Mouse (Mus musculus) heart, postnatal 36 days (tissue): ENCODE measurements around the gene Hnrnpa3. TPM values are rescaled to one million over a fixed set of nuclear protein-coding genes. Genes with fewer than 3 reads are reported as not detected.
"Not testable (repeated sequence)": the region's sequence is repeated elsewhere in the genome, so short reads cannot be mapped to it uniquely, and the experiment has no call there.

Source experiments
- DNase-seq, 2 experiments: peaks; one replicate each; pipeline ENCODE4 v3.0.0; 2021 to 2022
- intact Hi-C: fragments of 180-260 bp; cut with DNase I; formaldehyde crosslinking; loops from one replicate; pipeline ENCODE4 v1.15.1; 2025
- total RNA-seq, 2 experiments: library from RNA; stranded (reverse); gene quantifications; 2 replicates each; pipeline ENCODE4 v1.2.3; 2021

The Hnrnpa3 gene
- total RNA-seq, 2 experiments from 2014 or later, result 137 to 165 TPM

DNA sequence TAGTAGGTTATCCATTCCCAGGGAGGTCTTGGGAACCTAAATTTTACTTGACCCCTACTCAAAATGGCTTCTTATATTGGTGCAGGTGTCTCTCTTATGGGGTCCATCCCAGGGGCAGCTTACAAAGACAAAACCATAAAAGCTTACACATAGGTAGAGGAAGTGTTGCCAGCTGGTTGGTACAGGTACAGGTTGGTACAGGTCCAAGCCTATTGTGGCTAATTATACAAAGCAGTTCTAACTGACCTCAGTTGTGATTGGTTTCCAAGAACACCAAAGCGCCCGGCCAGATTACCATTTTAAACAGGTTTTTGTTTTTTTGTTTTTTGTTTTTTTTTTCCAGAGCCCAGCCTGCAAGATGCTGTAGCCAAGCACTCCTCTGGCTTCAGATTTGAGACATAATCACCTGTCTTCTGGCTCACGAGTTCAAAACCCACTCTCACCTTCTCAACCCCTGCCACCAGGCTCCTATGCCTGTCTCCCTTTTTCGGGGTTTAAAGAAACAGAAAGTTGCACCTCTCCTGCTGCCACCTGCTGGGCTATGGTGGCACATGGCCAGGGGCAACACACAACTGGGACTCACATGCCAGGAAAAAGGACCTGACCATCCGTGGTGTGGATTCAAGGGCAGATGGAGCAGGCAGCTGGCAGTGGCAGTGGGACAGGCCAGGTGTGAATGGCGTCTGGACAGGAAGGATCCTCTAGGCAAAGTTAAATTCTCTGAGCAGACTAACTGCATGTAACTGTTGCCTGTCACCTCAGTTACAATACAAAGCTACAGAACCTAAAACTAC lies 22.6 kb upstream of the Hnrnpa3 start:
- peak in 1 of 2 experiments; percentile 22 for DNase-seq

DNA sequence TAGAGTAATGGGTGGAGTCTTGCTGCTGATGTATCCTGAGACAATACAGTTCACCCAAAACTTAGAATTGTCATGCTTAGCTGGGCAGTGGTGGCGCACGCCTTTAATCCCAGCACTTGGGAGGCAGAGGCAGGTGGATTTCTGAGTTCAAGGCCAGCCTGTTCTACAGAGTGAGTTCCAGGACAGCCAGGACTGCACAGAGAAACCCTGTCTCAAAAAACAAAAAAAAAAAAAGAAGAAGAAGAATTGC lies 22.1 kb upstream of the Hnrnpa3 start:
- DNase-seq, intact Hi-C loops: not testable (repeated sequence)

More for the DNA sequence above, 22.6 kb upstream of the Hnrnpa3 start:
- intact Hi-C loops, result no loop called here

DNA sequence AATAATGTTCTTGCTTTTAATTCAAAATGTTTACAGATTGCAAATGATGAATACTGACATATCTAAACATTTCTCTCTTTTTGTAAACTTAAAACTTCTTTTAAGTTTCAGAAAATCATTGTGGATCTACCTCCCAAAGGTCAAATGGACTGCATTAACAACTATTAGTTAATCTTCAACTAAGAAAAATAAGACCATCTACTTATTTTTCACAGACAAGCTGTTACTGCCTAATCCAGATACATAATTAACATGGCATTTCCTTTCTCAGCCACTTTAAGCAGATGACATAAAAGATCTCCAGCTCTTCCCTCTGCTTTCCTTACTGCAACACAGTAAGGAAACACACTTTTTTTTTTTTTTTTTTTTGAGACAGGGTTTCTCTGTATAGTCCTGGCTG lies 21.7 kb upstream of the Hnrnpa3 start:
- intact Hi-C loops, result no loop called here
- DNase-seq, result no peak

DNA sequence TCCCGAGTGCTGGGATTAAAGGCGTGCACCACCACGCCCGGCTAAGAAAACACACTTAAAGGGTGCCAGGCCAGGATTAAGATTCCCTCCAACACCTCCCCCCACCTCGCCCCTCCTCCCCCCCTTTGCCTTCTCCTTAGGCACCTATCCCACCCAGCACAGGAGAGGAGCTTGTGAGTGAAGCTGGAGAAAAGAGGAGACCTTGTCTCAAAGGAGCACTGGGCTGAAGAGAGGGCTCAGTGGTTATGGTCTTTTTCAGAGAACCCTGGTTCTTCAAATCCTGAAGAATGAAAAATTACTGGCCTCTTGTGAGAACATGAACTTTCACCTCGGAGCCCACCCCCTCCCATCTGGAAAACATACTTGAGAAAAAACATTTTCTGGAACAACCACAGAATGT lies 21.2 kb upstream of the Hnrnpa3 start:
- DNase-seq, intact Hi-C loops: not testable (repeated sequence)

DNA sequence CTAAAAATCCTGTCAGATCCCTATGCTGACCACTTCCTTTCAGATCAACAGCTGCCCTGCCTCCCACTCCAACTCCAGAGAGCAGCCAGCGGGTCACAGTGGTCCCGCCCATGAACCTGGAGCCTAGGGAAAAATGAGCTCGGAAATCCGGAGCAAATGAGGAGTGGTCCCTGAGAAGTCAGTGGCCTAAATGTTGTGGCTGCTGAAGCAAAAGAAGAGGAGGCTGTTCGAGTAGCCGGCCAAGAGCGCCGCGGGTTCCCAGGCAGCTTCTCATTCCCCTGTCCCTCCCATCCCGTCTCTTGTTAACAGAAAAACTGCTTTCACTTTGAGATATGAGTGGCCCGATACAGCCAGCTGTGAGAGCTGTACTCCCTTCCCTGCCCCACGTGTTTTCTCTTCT lies 19.5 kb upstream of the Hnrnpa3 start:
- peak in 1 of 2 experiments; percentile 49 for DNase-seq
- intact Hi-C loops, result not testable (repeated sequence)

DNA sequence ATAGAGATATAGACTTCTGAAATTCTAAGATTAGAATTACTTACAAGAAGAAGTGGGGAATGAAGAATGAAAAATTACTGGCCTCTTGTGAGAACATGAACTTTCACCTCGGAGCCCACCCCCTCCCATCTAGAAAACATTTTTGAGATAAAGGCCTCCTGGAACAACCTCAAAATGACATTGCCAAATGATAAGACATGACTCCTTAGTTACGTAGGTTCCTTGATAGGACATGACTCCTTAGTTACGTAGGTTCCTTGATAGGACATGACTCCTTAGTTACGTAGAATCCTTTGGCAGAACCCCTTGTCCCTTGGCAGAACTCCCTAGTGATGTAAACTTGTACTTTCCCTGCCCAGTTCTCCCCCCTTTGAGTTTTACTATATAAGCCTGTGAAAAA lies 16.7 kb upstream of the Hnrnpa3 start:
- intact Hi-C loops, DNase-seq: not testable (repeated sequence)

DNA sequence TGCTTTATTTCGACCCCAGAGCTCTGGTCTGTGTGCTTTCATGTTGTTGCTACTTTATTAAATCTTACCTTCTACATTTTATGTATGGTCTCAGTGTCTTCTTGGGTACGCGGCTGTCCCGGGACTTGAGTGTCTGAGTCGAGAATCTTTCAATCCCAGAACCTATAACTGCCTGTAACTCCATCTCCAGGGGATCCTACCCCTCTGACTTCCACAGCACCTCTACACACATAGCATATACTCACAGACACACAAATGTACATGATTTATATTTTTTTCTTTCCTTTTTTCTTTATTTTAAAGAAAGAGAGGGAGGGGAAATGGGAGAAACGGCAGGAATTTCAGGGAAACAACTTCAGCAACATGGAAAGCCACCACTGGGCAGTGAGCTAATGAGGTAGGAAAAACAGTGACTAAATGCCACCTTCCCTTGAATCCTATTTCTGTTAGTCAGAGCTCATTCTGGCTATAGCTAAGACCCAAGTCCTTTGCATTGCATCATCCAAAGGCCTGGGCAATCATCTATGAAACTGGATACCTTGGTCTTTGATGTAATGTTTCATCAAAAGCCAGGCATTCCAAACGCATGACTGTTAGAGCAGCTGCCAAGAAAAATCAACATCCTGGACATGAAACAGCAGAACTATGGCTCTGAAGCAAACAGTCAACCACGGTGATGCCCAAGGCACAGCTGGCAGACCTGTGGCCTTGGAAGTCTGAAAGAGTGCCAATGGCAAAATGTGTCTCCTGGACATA lies 16.1 kb upstream of the Hnrnpa3 start:
- intact Hi-C loops, result no loop called here

DNA sequence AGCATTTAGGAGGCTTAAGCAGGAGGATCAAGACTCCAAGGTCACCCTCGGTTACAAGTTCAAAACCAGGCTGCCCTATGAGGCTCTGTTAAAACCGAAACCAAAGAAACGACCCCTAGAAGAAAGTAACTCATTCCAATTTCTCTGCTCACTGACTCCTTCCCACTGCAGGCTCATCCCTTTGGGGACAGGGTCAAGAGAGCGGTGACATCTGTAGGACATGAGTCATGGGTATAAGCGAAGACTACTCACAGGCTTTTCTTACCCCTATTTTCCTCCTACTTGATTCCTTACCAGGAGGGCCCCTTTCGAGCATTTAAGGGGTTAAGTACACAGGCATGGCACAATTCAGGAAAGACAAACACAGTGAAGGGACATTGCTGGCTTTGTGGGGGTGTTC lies 15.1 kb upstream of the Hnrnpa3 start:
- intact Hi-C loops, result no loop called here
- DNase-seq, result no peak

More for the DNA sequence above, 16.1 kb upstream of the Hnrnpa3 start:
- DNase-seq, result peak; percentile 20 to 38

DNA sequence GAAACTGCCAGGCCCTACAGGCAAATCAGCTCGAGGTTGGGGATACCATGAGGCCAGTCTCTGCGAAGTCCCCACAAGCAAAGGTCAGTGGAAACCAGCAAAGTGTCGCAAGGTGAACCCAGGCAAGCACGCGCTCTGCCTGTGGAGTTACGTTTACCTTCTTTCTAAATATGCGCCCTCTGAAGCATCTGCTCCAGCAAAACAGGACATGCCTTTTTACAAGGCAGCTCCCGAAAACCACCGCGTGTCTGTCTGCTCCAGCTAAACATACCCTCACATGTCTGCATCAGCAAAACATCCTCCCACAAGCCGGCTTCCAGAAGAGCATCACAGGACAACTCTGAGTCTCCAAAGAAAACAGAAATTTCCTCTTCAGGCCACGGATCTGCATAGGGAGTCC lies 13.8 kb upstream of the Hnrnpa3 start:
- DNase-seq, result no peak
- intact Hi-C loops, result no loop called here

DNA sequence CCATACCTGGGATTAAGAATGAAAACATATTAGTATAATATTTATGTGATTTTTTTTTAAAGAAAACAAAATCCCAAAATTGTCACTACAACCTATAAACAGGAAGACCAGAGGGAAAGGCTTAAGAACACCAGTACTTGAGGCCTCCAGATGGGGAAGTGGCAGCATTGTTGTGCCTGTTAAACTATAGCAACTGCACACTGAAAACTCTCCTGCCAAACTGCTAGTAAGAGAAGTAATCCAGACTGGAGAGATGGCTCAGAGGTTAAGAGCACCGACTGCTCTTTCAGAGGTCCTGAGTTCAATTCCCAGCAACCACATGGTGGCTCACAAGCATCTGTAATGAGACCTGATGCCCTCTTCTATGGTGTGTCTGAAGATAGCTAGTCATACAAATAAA lies 8.6 kb upstream of the Hnrnpa3 start:
- intact Hi-C loops, result no loop called here
- no peak for DNase-seq

DNA sequence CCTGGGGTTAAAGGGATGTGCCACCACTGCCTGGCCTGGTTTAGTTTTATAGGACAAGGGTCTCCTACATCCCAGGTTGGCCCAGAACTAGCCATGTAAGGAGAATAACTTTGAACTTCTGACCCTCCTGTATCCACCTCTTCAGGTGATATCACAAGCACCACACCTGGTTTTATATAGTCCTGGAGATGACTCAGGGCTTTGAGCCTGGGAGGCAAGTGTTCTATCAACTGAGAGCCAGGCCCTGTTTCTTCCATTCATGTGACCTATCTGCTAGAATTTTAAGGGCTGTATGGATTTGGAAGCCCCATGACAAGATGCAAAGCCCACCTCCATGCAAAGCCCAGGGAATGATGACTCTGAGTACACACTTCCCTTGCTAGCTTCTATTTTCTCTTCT lies 5.9 kb upstream of the Hnrnpa3 start:
- intact Hi-C loops, result no loop called here
- DNase-seq, result no peak

DNA sequence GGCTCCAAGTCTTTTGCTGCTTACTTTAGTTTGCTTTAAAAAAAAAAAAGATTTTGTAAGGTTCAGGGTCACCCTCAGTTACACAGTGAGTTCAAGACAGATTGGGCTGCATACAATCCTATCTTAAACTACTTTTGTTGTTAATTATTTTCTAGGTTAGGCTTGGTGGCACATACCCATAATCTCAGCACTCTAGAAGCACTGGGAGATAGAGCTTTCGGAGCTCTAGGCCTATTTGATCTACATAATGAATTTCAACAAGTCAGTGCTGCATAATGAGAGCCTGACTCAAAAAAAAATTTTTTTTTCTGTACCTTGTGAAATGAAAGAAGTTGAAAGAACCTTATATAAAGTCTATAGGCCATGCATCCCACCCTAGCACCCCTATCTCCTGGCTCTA lies 4.4 kb upstream of the Hnrnpa3 start:
- no peak for DNase-seq
- intact Hi-C loops, result no loop called here

DNA sequence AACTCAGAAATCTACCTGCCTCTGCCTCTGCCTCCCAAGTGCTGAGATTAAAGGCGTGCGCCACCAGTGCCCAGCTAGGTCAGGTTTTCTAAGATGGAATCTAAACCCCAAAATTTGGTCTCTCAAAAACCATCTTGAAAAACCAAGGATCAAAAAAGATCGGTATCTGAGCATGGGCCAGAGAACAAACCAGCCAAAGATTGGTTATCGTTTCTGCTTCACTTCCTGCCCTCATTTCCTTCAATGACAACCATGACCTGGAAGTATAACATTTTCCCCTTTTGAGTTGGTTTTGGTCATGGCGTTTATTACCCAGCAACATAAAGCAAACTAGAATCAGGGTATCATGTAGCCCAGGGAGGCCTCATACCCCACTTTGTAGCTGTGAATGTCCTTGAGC lies 2.1 kb upstream of the Hnrnpa3 start:
- intact Hi-C loops, result no loop called here
- DNase-seq, result no peak

DNA sequence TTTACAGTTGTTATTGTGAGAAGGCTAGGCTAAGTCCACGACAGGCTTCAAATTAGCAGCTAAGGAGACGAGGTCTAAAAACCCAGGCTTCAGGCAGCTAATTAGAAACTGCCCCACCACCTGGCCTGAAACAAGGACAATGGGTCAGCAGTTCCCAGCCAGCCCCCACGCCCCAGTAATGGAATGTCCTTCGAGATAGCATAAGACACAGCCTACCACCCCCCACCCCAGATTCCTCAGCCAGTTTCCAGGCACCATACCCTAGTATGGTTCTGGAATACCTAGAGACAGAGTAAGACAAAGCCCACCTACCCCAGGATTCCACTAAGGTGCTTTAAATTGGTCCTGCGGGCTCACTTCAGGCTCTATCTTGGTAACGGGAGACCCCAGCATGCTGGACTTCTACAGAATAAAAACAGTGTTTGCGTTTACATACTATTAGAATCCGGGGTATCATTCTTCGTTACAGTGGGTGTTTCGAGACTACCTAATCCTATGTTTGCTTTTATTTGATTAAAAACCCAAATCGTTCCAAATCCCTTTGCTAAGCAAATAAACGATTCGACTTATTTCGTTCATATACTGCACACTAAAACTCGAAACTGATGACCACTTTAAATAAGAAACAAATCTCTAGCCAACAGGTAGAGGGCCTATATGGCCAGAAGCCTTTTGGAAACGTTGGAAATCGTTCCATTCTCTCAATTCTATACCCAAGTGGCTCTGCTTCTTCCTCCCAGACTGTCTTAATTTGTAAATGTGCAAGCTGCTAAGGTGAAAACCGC lies 962 bp upstream of the Hnrnpa3 start:
- DNase-seq, result no peak
- intact Hi-C loops, result loop anchor here (2.0 kb wide), 2 partner anchors 43 to 123 kb away; no protein-coding TSS in a partner anchor

DNA sequence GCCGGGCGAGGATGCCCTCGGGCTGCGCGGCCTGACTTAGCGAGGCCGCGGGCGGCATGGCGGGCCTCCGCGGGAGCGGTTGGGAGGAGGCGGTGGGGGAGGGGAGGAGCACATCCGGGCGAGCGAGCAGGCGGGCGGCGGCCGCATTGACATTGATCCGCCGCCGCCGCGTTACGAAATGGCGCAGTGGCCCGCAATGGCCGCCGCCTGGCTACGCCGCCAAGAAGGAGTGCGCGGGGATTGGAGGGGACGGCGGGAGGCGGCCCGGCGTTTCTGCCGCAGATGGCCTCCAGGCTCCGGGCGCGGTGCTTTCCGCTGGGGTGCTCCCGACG lies 534 bp downstream of the Hnrnpa3 start:
- intact Hi-C loops, result loop anchor here (1.0 to 2.0 kb wide), 3 partner anchors 45 to 121 kb away; partner anchors contain the start of gene Nfe2l2

DNA sequence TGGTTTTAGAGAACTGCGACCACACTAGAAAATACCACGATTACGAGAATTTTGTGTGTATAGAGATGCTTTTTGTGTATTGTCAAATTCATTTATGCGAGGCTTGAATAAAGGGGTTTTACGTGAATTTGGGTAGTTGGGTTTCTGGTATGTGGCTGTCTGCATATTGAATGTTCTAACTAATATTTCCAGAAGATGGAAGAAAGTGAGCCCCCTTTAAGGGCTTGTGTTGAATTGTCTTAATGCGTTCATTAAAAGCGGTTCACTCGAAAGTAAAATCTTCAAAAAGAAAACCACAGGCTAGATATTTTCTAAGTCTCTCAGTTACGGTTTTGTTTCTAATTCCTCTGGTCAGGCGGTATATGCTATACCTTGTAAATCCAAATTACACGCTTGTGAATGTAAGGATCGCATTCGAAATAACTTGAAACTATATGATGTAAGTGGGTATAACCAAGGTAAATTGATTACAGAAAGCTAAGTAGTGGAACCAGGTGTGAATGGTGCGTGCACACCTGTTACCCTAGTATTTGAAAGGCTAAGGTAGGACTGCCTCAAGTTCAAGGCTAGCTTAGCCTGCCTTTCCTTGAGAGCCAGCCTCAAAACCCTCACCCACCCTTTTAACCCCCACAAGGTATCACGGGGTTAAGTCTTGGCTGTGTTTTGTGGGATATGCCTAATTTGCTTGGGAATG lies 1.3 kb downstream of the Hnrnpa3 start:
- intact Hi-C loops, result no loop called here

More for the DNA sequence above, 534 bp downstream of the Hnrnpa3 start:
- DNase-seq, result peak; percentile 92 to 97

DNA sequence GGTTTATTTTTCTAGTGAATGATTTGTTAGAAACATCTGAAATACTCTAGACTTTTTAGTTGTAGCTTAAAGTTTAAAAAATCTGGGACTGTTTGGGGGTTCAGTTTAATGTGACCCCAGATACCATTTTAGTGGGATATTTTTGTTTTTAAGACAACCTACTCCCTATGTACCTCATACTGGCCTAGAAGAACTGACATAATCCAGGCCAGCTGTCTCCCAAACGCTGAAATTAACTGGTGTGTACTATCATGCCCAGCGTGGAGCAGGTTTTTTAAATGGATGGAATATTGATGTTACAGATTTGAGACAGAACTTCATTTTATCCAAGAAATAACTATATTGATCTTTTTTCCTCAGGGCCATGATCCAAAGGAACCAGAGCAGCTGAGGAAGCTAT lies 2.0 kb downstream of the Hnrnpa3 start:
- no peak for DNase-seq
- intact Hi-C loops, result no loop called here

More for the DNA sequence above, 1.3 kb downstream of the Hnrnpa3 start:
- no peak for DNase-seq

DNA sequence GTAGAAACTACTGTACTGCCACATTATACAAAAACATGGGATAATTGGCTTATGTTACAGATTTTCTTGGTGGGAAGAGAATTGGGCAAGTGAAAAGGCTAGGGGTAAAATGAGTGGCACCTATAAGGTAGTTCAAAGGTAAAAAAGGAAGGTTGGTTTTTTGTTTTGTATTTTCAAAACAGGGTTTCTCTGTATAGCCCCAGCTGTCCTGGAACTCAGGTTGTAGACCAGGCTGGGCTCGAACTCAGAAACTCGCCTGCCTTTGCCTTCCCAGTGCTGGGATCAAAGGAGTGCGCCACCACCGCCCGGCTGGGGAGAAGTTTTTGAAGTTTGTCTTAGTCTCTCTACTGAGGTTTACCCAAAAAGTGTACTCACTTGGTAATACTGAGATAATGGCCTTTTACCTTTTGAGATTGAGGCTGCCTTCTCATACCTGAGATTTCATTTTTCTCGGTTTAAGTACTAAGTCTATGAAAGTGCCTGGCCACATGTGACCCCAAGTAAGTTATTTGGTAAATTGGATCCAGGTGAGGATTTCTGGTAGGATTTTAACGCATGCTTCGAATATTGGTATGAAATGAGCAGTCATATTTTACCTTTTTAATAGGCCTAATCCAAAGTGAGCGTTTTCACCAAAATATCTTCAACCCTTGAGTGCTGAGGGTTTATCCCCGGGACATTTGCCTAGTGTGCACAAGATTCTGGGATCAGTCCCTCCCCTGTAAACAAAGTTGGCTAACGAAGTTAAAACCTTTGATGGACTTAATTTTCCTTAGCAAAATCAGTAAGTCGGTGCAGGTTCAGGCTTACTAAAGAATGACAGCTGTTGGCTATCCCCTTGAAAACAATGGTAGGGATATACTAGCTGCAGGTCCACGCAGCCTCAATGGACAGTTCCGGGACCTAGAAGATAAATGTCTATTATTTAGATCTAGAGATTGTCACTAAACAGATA lies 10.7 kb downstream of the Hnrnpa3 start:
- intact Hi-C loops, result no loop called here
- no peak for DNase-seq

DNA sequence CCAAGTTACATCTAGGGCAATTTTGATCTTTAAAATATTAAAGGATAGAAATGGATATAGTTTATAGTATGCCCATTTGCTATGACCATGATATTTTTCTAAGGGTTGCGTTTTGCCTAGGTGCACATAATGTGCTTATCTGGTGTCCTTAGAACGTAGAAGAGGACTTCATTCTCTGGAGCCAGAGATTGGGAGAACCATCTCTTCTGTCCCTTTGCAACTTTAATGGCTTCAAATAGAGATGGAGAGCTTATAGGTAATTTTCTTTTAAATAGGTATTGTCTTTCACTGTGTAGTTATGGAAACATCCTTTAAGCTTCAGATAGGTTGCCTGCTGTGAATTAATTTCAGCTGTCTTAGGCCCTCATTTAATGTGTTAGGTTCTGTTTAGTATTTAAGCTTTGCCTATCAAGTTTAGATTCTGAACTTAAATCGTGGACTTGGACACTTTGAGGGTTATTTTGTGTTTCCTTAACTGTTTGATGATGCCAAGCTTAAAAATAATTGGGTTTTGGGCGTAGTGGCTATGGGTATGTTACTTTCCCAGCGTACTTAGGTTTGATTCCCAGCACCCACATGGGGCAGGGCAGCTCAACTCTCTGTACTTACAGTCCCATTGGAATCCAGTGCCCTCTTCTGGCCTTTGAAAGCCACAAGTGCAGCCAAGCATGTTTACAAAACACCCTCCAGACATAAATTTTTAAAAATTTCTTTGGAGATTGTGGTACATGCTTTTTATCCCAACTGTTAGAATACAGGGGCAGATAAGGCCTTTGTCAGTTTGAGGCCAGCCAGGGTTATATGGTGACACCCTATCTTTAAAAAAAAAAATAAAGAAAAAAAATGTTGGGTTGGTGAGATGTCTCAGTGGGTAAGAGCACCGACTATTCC lies 11.6 kb downstream of the Hnrnpa3 start:
- DNase-seq, result no peak
- intact Hi-C loops, result no loop called here
